Mouse (Mus musculus) cerebellum, adult 9-11 months (tissue): ENCODE data around the gene Tctn3.
"Not testable (repeated sequence)": the region's sequence is repeated elsewhere in the genome, so short reads cannot be mapped to it uniquely, and the experiment has no call there.

ENCODE experiments used
- DNase-seq: peaks from one replicate; pipeline ENCODE4 v3.0.0; 2022

Gene Tctn3

DNA sequence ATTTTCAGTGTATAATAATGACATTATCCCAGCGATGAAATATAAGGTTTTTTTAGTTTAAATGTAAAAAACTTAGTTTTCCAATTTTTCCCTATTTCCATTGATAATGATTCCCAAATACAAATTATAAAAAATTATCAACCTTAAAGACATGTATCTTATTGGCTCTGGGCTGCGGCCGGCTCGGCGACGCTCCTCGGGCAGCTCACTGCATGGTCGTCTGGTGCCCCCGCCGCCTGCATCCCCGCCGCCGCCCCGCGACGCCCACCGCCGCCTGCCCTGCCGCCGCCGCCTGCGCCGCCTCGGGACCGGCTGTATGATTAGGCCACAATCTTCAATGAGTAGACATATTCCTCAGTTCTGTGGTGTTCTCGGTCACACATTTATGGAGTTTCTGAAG lies 9.6 kb upstream of the Tctn3 start:
- DNase-seq: not testable (repeated sequence)

DNA sequence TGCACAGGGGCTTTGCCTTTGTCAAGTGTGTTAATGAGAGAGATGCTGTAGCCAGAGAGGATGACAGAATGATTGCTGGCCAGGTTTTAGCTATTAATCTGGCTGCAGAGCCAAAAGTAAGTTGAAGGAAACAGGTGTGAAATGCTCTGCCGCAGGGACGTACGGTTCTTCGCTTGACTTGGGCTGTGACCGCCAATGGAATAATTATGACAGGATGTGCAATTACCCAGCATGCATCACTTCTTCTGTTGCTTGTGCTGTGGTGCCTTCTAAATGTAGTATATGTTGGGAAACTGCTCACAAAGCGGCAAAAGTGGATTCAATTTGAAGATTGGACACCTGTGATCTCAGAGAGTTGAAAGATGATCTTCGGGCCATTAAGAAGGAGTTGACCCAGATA lies 4.0 kb upstream of the Tctn3 start:
- DNase-seq: no peak

GRCm38 (mm10) chr19:40614811-40615210 lies 2.8 kb upstream of the Tctn3 start:
- DNase-seq: no peak

- no peak for DNase-seq
These were observed 4.4 kb downstream of the Tctn3 start for GRCm38 (mm10) chr19:40607676-40608075.

GRCm38 (mm10) chr19:40605189-40605588 lies 6.8 kb downstream of the Tctn3 start:
- no peak for DNase-seq

- DNase-seq: no peak
These were observed 10.2 kb downstream of the Tctn3 start for GRCm38 (mm10) chr19:40601870-40602269.

DNA sequence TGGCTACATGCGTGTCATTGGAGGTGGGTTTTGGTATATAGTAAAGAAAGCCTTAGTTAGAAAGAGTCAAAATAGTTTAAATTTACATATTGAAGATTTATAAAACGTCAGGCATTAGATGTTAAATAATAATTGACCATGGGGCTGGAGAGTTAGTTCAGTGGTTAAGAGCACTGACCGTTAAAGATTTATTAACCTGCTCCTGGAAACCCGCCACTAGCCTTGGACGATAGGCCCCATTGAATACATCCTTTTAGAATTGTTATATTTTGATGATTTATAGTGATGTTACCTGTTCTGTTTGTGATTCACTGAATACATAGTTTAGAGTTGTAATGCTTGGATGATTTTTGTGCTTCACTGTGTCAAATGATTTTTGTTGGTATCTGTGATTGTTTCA lies 11.2 kb downstream of the Tctn3 start:
- not testable (repeated sequence) for DNase-seq

DNA sequence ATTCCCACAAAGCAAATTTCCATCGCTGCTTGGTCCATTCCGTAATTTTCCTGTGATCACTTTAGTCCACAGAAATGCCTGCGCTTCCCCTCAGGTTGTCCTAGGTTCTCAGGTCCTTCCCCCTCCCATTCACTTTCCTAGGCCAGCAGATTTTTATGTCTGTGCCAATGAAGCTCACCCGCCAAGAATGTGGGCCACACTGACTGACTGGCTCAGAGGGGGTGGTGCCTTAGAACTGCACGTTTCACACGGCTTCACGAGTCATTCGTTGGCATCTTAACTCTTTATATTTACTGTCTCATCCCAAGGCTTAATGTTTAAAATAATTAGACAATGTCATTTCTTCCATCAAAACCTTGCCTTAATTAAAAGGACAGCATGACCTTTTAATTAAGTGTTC lies 16.2 kb downstream of the Tctn3 start:
- no peak for DNase-seq

GRCm38 (mm10) chr19:40595231-40595630 lies 16.8 kb downstream of the Tctn3 start:
- no peak for DNase-seq

- no peak for DNase-seq
These were observed 22.5 kb downstream of the Tctn3 start for GRCm38 (mm10) chr19:40589530-40589880.

- DNase-seq: peak; percentile 77
These were observed 23.0 kb downstream of the Tctn3 start for GRCm38 (mm10) chr19:40588847-40589529.

DNA sequence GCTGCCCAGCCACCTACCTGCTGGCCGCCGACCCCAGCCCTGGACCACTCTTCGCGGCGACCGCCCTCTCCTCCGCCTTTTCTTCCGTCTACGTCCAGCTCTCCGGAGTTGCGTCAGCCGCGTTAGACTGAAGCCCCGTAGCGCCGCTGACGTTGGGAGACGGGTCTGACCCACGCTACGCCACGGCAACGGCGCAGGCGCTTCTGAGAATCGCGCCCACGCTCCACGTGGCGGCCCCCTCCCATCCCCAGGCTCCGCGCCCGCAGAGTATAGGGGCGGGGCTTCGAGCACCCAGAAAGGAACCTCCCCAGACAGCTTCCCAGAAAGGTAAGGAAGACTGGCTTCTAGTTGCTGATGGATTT lies 23.8 kb downstream of the Tctn3 start, which contains the start of gene Aldh18a1:
Aldh18a1 (minus strand) TSS at position 171 of the 362 bp plus-strand sequence.
- DNase-seq: peak; percentile 92

DNA sequence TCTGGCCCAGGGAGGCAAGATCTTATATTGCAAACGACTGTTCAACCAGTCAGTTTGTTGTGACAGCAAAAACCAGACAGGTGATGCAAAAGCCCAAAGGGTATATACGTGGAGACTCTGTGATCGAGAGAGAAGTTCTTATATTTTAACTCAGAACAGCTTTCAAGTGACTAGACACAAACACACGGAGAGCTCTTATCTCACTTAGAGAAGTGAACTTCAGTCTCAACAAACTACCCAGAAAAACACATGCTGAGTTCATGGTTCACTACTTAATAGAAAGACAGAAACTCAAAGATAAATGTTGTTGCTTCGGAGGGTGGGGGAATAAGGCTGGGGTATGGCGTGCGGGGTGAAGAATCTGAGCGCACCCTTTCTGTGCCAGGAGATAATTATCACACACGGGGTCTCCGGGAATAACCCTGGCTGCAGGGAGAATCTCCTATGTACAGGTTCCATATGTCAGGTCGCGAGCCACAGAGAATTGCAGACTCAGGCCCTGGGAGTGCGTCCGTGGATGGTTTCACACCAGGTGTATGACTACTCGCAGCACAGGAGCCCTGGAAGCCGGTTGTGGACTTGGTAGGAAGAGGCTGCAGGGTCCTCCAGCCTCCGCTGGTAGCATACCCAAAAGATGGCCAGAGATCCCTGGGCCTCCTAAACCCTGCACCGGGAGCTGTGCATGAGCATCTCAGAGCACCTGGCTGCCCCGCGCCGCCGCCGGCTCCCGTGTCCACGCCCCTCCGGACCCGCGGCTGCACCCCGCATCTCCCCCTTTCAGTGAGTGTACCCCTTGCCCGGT lies 24.3 kb downstream of the Tctn3 start:
- no peak for DNase-seq

DNA sequence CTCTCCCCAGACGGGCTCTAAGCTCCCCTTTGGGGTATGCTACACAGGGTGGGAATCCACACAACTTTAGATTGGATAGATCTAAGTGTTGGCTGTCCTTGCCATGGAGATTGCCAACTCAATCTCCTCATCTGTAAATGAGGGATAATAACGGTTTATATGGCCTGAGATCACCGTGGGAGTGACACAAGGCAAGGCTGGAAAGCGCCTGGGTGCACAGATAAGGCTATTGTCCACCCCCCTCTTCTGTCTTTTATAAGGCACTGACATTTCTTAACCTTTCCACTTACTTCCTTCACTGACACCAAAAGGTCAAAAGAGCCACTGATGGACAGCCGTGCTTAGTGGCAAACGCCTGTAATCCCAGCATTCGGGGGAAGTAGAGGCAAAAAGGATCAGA lies 25.1 kb downstream of the Tctn3 start:
- DNase-seq: no peak

DNA sequence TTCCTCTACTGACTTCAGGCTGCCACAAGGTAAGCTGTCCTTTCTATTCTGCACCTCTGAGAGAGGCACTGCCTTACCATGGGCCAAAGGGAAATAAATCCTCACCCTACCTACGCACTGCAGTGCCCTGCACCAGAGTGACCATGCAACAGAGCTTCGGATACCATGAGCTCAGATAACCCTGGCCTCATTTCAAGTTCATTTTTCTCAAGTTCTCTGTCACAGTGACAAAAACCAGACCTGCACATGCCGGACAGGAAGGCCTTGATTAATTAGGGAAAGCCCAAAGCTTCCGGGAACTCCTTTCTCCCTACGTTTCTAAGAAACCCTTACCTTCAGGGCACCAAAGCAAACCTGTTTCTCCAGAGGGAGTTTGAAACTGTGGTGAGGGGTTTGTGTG lies 30.4 kb downstream of the Tctn3 start:
- no peak for DNase-seq

DNA sequence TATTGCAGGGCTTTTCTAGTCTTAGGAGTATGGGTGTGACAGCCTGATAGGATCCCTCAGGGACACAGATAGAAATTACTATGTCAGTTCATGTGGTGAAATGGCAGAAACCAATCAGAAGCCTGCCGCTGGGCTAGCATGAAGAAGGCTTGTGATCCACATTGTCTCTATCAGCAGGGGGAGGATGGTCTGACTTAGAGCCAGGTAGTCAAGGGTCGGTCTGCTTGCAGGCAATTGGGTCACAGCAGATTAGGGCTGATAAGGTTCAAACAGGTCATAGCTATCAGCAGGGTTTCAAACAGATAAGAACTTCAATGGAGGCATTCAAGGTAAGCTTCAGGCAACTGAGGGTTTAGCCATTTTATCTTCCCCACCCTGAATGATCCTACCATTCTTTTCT lies 31.1 kb downstream of the Tctn3 start:
- DNase-seq: no peak

DNA sequence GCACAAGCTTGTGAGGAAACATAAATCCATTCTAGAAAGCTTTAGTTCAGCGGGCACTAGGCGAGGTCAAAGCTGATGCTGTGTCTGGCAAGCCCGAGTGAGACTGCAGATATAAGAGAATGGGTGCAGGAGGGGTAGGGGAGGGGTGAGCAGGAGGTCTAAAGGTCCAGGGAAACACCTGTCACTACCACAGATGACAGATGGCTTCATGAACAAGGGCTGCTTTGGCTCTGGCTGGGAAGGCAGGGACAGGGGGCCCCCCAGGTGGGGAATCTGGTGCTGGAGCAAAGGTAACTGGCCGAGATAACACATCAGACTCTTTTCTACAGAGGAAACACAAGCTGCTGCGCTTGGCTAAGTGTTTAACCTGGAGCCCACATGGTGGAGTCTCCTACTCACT lies 36.6 kb downstream of the Tctn3 start:
- DNase-seq: peak; percentile 74

DNA sequence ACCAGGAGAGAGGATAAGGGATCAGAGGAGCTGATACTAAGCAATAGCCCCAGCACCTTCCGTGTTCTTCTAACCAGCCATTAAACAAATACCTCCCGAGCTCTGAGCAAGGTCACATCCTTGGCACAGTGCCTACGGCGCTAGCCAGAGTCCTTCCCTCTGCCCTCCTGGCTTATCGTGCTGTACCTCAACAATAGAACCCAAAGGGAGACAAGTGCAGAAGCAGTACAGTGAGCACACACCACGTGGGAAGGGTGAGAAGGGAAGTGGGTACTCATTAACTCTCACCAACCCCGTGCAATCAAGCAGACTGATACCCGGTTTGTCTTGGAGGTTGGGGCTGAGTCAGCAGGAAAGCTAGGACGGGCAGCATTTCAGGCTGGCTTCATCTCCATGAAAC lies 41.3 kb downstream of the Tctn3 start:
- no peak for DNase-seq

DNA sequence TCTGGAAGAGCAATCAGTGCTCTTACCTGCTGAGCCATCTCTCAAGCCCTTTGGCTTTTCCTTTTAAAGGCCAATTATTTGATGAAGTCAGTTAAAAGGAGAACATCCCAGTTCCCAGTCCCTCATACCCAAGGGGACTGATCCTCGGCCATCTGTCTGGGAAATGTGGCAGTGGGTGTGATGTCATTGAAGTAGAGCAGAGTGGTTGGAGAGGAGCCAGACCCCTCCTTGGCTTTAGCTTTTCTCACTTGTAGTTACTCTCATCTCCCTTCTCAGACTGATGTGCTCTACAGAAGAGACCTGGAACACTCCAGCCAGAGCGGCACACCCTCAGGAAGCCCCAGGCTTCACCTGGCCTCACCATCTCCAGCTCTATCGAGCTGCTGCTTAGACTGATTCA lies 44.4 kb downstream of the Tctn3 start:
- peak; percentile 45 for DNase-seq

DNA sequence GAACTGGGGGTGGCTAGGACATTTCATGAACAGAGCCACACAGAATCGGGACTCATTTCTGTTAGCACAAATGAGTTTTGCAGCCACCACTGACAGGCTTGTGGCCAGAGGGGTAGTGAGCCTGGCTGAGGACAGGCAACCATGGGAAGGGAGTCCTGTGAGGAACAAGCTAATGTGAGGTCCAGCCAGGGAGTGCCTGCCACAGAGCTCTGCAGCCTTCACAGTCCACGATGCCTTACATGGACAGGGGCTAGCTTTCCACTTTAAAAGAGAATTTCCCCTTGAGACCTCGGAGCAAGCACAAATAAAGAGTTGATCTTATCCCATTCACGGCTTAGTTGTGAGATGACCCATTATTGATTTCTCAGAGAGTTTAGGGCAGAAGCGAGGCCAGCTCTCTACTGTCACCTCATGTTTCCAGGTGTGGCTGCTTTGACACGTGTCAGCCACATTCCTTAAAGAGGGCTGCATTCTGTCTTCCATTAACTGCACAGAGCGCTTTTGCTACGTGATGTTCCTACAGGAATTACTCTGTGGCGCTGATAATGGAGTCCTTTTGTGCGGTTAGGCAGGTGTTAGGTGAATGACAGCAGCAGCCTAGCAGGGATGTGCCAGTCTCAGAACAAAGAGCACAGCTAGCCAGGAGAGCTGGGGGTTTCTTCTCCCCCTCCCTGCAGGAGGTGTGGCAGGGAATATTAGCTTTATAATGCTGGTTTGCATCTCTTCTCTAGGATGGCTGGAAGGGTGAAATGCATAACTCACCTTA lies 48.0 kb downstream of the Tctn3 start:
- no peak for DNase-seq

- DNase-seq: not testable (repeated sequence)
These were observed 50.5 kb downstream of the Tctn3 start for GRCm38 (mm10) chr19:40561521-40561920.

GRCm38 (mm10) chr19:40556029-40556428 lies 56.0 kb downstream of the Tctn3 start:
- DNase-seq: no peak

- no peak for DNase-seq
These were observed 56.9 kb downstream of the Tctn3 start for GRCm38 (mm10) chr19:40555136-40555535.

DNA sequence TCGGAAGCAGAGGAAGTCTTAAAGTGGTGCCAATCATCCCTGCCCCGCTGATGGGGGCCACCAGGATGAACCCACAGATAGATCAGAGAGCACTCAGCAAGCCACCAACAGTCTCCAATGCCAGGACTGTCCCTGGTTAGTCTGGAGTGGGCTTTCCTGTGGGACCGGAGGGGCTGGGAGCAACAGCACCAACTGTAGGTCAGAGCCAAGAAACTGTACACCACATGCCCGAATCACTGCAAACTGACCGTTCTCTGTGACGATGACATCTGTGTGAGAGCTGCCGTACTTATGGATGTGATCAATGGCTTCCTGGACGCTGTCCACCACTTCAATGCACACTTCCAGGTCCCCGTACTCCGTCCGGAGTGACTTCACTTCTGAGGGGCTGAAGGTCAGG lies 57.7 kb downstream of the Tctn3 start:
- no peak for DNase-seq
